Mouse (Mus musculus): ENCODE measurements at regions not wholly inside any gene's neighbourhood (a gene's known extent, or its start where the extent isn't known, plus 50 kb on each side); places are given as distances from the start of the nearest gene placed in this dataset.

GRCm38 (mm10) chr2:47053689-47054088 is 1760.2 kb upstream of the Acvr2a start:
- no peak for DNase-seq

- DNase-seq: no peak
Measured at GRCm38 (mm10) chr2:47074191-47074590, 1739.7 kb upstream of the Acvr2a start.

- DNase-seq: no peak
Measured at GRCm38 (mm10) chr2:47075225-47075624, 1738.7 kb upstream of the Acvr2a start.

- peak; percentile 3 for DNase-seq
Measured at GRCm38 (mm10) chr2:47088635-47089034, 1725.3 kb upstream of the Acvr2a start.

GRCm38 (mm10) chr2:47095993-47096392 is 1717.9 kb upstream of the Acvr2a start:
- DNase-seq: no peak

GRCm38 (mm10) chr2:47139435-47139834 is 1674.5 kb upstream of the Acvr2a start:
- DNase-seq: no peak

- no peak for DNase-seq
Measured at GRCm38 (mm10) chr2:47184067-47184802, 1629.7 kb upstream of the Acvr2a start.

Measured in cerebellum, adult 8-10 months (tissue).